Mouse (Mus musculus) limb, embryonic 10.5 days (tissue): ENCODE results near the gene Pgghg. TPM values are rescaled to one million over a fixed set of nuclear protein-coding genes. Genes with fewer than 3 reads are reported as not detected.

Source experiments
- DNase-seq: peaks from one replicate; pipeline ENCODE4 v3.0.0-alpha.2; 2017; ENCODE audit warnings: low spot score
- H3K27ac ChIP-seq: fragments of 300-500 bp; sonication (generic); 2 replicates; pipeline ENCODE4 v1.5.1; 2016; ENCODE audit warnings: mild to moderate bottlenecking
- H3K27me3 ChIP-seq: fragments of 300-500 bp; sonication (generic); 2 replicates; pipeline ENCODE4 v1.6.1; 2016; ENCODE audit warnings: low read depth, mild to moderate bottlenecking; ENCODE audit not compliant: poor library complexity, severe bottlenecking
- H3K36me3 ChIP-seq: fragments of 300-500 bp; sonication (generic); 2 replicates; pipeline ENCODE4 v1.6.1; 2016; ENCODE audit warnings: mild to moderate bottlenecking, moderate library complexity
- H3K4me1 ChIP-seq: fragments of 300-500 bp; sonication (generic); 2 replicates; pipeline ENCODE4 v1.6.1; 2016
- H3K4me3 ChIP-seq: fragments of 300-500 bp; sonication (generic); 2 replicates; pipeline ENCODE4 v1.5.1; 2016; ENCODE audit warnings: mild to moderate bottlenecking, moderate library complexity
- H3K9me3 ChIP-seq: fragments of 300-500 bp; sonication (generic); replicated peaks from 2 replicates; pipeline ENCODE4 v1.6.1; 2016; ENCODE audit warnings: mild to moderate bottlenecking
- whole genome bisulfite sequencing: fragments of 180-500 bp; shearing (Covaris S2); methylation state at CpG from one replicate; pipeline ENCODE4 v1.1.7; 2016; 5-methylcytosine and 5-hydroxymethylcytosine counted together
- polyA plus RNA-seq: library from polyadenylated mRNA; unstranded; fragments of >200 nt; fragmentation: Nextera tagmentation; extraction: Ambion mirVana; gene quantifications from 2 replicates; pipeline ENCODE4 v1.2.1, GENCODE M21; 2016

Pgghg gene
- polyA plus RNA-seq, 1 experiment from 2014 or later: 15.4 TPM

GRCm38 (mm10) chr7:140938896-140939295, 2.3 kb upstream of the Pgghg start:
- Histone ChIP-seq H3K36me3 (no peaks in the 10 kb centered on the region), H3K27ac (peak overlapping the region; percentile 84), H3K4me1 (peaks cover 56% of the 10 kb centered on the region), H3K27me3 (peaks cover 13% of the 10 kb centered on the region; the same call in 1 of the 2 replicates), H3K4me3 (peak overlapping the region; percentile 38), H3K9me3 (no peaks in the 10 kb centered on the region)
- 17% methylated on average over 2 of the region's 2 CpGs for WGBS
- no peak for DNase-seq

DNA sequence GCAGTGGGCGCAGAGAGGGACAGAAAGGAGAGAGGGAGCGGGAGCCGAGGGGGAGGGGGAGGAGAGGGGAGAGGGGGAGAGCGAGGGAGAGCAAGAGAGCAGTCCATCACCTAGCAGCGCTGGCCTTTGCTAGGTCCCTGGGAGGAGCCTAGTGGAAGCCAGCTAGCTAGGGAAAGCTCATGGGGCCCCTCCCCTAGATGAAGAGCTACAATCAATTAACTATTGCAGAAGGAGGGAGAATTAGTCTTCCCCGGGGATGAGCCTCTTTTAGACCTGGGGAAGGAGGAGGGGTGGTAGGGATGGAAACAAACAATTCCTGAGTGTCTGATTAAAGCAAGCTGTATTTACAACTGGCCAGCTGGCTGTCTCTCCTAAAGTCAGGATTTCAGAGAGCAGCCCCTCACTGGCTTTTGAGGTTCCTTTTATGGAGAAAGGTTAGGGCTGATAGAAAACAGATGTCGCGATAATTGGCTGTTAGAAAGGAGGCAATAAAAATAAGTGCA, 1.5 kb upstream of the Pgghg start:
- H3K36me3 ChIP-seq: peaks cover under 1% of the 10 kb centered on the region
- DNase-seq: peak; percentile 76
- peaks cover 13% of the 10 kb centered on the region; the same call in 1 of the 2 replicates for H3K27me3 ChIP-seq
- H3K27ac ChIP-seq: peak overlapping the region; percentile 84
- H3K4me1 ChIP-seq: peaks cover 54% of the 10 kb centered on the region
- H3K9me3 ChIP-seq: no peaks in the 10 kb centered on the region
- H3K4me3 ChIP-seq: peak overlapping the region; percentile 38
- 2% methylated on average over 8 of the region's 8 CpGs for WGBS

GRCm38 (mm10) chr7:140942341-140942740, 1.1 kb downstream of the Pgghg start:
- WGBS: 64% methylated on average over 9 of the region's 9 CpGs
- peak overlapping the region; percentile 89 for H3K27ac ChIP-seq

GRCm38 (mm10) chr7:140942811-140943210, 1.6 kb downstream of the Pgghg start:
- no peaks in the 10 kb centered on the region for H3K9me3 ChIP-seq
- H3K27me3 ChIP-seq: no peaks in the 10 kb centered on the region
- peak overlapping the region; percentile 58 for H3K27ac ChIP-seq
- WGBS: 90% methylated on average over 10 of the region's 10 CpGs
- H3K4me3 ChIP-seq: no peak overlapping the region
- H3K4me1 ChIP-seq: peaks cover 50% of the 10 kb centered on the region
- peaks cover 32% of the 10 kb centered on the region for H3K36me3 ChIP-seq
- no peak for DNase-seq

More at GRCm38 (mm10) chr7:140942341-140942740, 1.1 kb downstream of the Pgghg start:
- peak overlapping the region; percentile 61 for H3K4me3 ChIP-seq
- H3K36me3 ChIP-seq: peaks cover 27% of the 10 kb centered on the region
- 0 out of 2 replicates have a peak, but pooled peaks cover under 1% of the 10 kb centered on the region for H3K27me3 ChIP-seq
- peaks cover 50% of the 10 kb centered on the region for H3K4me1 ChIP-seq
- no peak for DNase-seq
- no peaks in the 10 kb centered on the region for H3K9me3 ChIP-seq

DNA sequence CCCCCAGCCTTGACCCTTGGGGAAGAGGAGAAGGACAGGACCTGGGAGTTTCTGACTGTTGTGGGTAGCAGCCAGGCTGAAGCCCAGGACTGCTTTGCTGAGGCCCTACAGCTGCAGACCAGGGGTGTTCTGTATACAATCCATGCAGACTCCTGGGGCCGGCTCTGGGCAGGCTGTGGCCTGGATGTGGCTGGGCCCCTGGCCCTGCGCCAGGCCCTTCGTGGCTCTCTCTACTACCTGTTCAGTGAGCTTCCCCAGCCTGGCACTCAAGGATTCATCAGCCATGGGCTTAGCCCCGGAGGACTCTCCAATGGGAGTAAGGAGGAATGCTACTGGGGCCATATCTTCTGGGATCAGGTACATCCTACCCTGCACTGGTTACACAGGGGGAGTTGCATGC, 2.2 kb downstream of the Pgghg start:
- no peaks in the 10 kb centered on the region for H3K27me3 ChIP-seq
- peaks cover 37% of the 10 kb centered on the region for H3K36me3 ChIP-seq
- 90% methylated on average over 4 of the region's 4 CpGs for WGBS
- peak overlapping the region; percentile 58 for H3K27ac ChIP-seq
- no peak overlapping the region for H3K4me3 ChIP-seq
- H3K4me1 ChIP-seq: peaks cover 50% of the 10 kb centered on the region
- H3K9me3 ChIP-seq: no peaks in the 10 kb centered on the region
- no peak for DNase-seq

GRCm38 (mm10) chr7:140944236-140944635, 3.0 kb downstream of the Pgghg start:
- Histone ChIP-seq H3K4me3 (no peak overlapping the region), H3K4me1 (peaks cover 44% of the 10 kb centered on the region), H3K36me3 (peaks cover 46% of the 10 kb centered on the region), H3K9me3 (no peaks in the 10 kb centered on the region), H3K27ac (no peak overlapping the region), H3K27me3 (no peaks in the 10 kb centered on the region)
- 95% methylated on average over 7 of the region's 7 CpGs for WGBS
- DNase-seq: no peak

DNA sequence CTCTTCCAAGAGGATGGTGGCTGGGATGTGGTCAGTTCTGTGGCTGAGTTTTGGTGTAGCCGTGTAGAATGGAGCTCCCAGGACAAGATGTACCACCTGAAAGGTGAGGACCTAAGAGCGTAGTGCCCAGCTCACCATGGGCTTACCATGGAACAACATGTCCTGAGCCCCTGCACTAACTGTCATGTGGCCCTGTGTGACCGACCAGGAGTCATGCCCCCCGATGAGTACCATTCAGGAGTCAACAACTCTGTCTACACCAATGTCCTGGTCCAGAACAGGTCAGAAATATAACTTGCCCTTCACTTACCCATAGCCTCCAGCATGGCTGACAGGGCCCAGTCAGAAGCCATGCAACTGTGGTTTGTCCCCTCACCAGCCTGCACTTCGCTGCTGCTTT, 4.1 kb downstream of the Pgghg start:
- Histone ChIP-seq H3K4me1 (peaks cover 42% of the 10 kb centered on the region), H3K4me3 (no peak overlapping the region), H3K36me3 (peaks cover 56% of the 10 kb centered on the region), H3K27ac (no peak overlapping the region), H3K9me3 (no peaks in the 10 kb centered on the region), H3K27me3 (no peaks in the 10 kb centered on the region)
- 96% methylated on average over 5 of the region's 5 CpGs for WGBS
- no peak for DNase-seq

GRCm38 (mm10) chr7:140946311-140946710, 5.1 kb downstream of the Pgghg start:
- 88% methylated on average over 10 of the region's 10 CpGs for WGBS
- peaks cover 61% of the 10 kb centered on the region for H3K36me3 ChIP-seq
- no peak overlapping the region for H3K4me3 ChIP-seq
- no peaks in the 10 kb centered on the region for H3K9me3 ChIP-seq
- no peak overlapping the region for H3K27ac ChIP-seq
- H3K4me1 ChIP-seq: peaks cover 42% of the 10 kb centered on the region
- no peaks in the 10 kb centered on the region for H3K27me3 ChIP-seq
- no peak for DNase-seq

DNA sequence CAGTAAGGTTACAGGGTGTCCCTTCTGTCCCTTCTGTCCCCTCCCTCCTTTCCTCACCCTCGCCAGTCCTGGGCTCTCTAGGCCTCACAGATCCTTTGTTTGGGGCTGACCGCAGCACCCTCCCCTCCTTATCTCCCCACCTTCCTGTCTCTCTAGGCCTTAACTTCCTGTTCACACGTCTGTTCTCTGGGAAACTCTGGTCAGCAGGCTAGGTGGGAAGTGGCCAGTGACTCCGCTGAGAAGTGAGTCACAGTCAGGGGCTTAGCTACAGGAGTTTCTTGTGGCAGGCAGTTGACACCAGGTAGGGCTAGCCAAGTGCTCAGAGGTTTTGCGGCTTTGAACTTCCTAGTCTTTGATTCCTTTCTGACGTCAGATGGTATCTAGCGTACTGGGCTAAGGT, 5.8 kb downstream of the Pgghg start:
- H3K4me3 ChIP-seq: no peak overlapping the region
- peaks cover 44% of the 10 kb centered on the region for H3K4me1 ChIP-seq
- peak overlapping the region; percentile 22; the same call in 1 of the 2 replicates for H3K27ac ChIP-seq
- peaks cover 61% of the 10 kb centered on the region for H3K36me3 ChIP-seq
- H3K27me3 ChIP-seq: no peaks in the 10 kb centered on the region
- no peaks in the 10 kb centered on the region for H3K9me3 ChIP-seq
- no peak for DNase-seq
- 61% methylated on average over 7 of the region's 7 CpGs for WGBS

GRCm38 (mm10) chr7:140948161-140948560, 7.0 kb downstream of the Pgghg start:
- no peak overlapping the region for H3K27ac ChIP-seq
- DNase-seq: no peak
- peaks cover 45% of the 10 kb centered on the region for H3K4me1 ChIP-seq
- WGBS: 87% methylated on average over 8 of the region's 8 CpGs
- H3K27me3 ChIP-seq: no peaks in the 10 kb centered on the region
- no peak overlapping the region for H3K4me3 ChIP-seq
- H3K9me3 ChIP-seq: no peaks in the 10 kb centered on the region
- peaks cover 72% of the 10 kb centered on the region for H3K36me3 ChIP-seq

GRCm38 (mm10) chr7:140949255-140949654, 8.1 kb downstream of the Pgghg start:
- H3K36me3 ChIP-seq: peaks cover 77% of the 10 kb centered on the region
- H3K9me3 ChIP-seq: no peaks in the 10 kb centered on the region
- WGBS: 91% methylated on average over 6 of the region's 6 CpGs
- H3K4me3 ChIP-seq: no peak overlapping the region
- no peak overlapping the region for H3K27ac ChIP-seq
- DNase-seq: no peak
- peaks cover 52% of the 10 kb centered on the region for H3K4me1 ChIP-seq
- H3K27me3 ChIP-seq: no peaks in the 10 kb centered on the region

GRCm38 (mm10) chr7:140949824-140950530, 8.8 kb downstream of the Pgghg start, which contains the start of gene Ifitm5:
Gene Ifitm5, minus strand, starts transcription at chr7:140950291.
- Histone ChIP-seq H3K9me3 (no peaks in the 10 kb centered on the region), H3K27ac (peak within 1 kb of the TSS; percentile 67), H3K36me3 (peaks cover 74% of the 10 kb centered on the region), H3K4me3 (0 out of 2 replicates have a peak within 1 kb of the TSS, but pooled peaks have one; percentile 0), H3K27me3 (no peaks in the 10 kb centered on the region), H3K4me1 (peaks cover 58% of the 10 kb centered on the region)
- 73% methylated on average over 16 of the region's 16 CpGs for WGBS
- no peak for DNase-seq

DNA sequence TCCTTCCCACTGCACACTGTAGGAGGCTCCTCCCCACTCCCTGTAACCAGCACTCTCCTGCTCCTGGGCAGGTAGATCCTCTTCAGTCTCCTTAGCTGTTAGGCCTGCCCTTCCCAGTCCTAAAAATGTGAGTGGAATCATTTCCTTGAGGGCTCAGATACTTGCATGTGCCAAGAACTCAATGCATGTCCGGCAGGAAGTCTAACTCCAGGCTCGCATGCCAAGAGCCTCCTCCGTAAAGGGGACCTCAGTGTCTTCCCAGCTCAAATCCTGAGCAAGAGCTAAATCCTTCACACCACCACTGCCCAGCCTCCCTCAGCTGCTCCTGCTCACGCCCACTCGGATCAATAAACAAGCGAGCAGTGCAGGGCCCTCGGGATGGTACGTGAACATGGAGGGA, 9.9 kb downstream of the Pgghg start:
- peaks cover 63% of the 10 kb centered on the region for H3K36me3 ChIP-seq
- no peak for DNase-seq
- 0 out of 2 replicates have a peak overlapping the region, but pooled peaks have one; percentile 0 for H3K4me3 ChIP-seq
- 30% methylated on average over 8 of the region's 8 CpGs for WGBS
- H3K27me3 ChIP-seq: no peaks in the 10 kb centered on the region
- H3K4me1 ChIP-seq: peaks cover 64% of the 10 kb centered on the region
- H3K9me3 ChIP-seq: no peaks in the 10 kb centered on the region
- peak overlapping the region; percentile 67 for H3K27ac ChIP-seq
